In genomic region chr1:155153906-155154305, GRCm38 (mm10) we compare ENCODE assay signal across 23 mouse cellular contexts.
"Had no signal": no experiment of that assay in that cellular context is flagged by ENCODE, and none has a peak within 500 bp of the region (broad histone marks: within the 10 kb centered on the region; RNA-seq: fewer than 3 reads in every experiment).

No protein-coding gene starts in this region.

- H3K4me1 ChIP-seq: limb, embryonic 13.5 days; lung, embryonic 15.5 days; midbrain, embryonic 13.5 days; stomach, embryonic 15.5 days had no signal

- H3K27me3 ChIP-seq: limb, embryonic 13.5 days; liver, embryonic 12.5 days; lung, embryonic 15.5 days; megakaryocyte, embryonic 14.5 days; midbrain, embryonic 13.5 days; neural tube, embryonic 13.5 days; stomach, embryonic 15.5 days had no signal

- DNase-seq: kidney, adult 11 months; kidney, adult 9 months; kidney, postnatal 14 days; kidney, postnatal 4 days; liver; lung, adult 18-20 months; lung, postnatal 10 days; lung, postnatal 36 days; retina, postnatal 1 day; right cerebral cortex, postnatal 25 days; spleen, adult 18-20 months had no signal

- H3K36me3 ChIP-seq: limb, embryonic 10.5 days; limb, embryonic 13.5 days; liver, embryonic 12.5 days; liver, embryonic 15.5 days; lung, embryonic 15.5 days; midbrain, embryonic 10.5 days; midbrain, embryonic 13.5 days; neural tube, embryonic 13.5 days; stomach, embryonic 15.5 days had no signal

- ATAC-seq: liver, embryonic 12.5 days; midbrain, embryonic 13.5 days; midbrain, embryonic 16.5 days had no signal

- H3K4me3 ChIP-seq: limb, embryonic 10.5 days; limb, embryonic 13.5 days; liver, embryonic 12.5 days; liver, embryonic 15.5 days; lung, embryonic 15.5 days; megakaryocyte, embryonic 14.5 days; midbrain, embryonic 10.5 days; midbrain, embryonic 13.5 days; myocyte; neural tube, embryonic 13.5 days; stomach, embryonic 15.5 days had no signal

- H3K9ac ChIP-seq: limb, embryonic 13.5 days; liver, embryonic 12.5 days; liver, embryonic 15.5 days; lung, embryonic 15.5 days; midbrain, embryonic 13.5 days; neural tube, embryonic 13.5 days; stomach, embryonic 15.5 days had no signal

- H3K4me2 ChIP-seq: limb, embryonic 13.5 days; liver, embryonic 12.5 days; liver, embryonic 15.5 days; lung, embryonic 15.5 days; midbrain, embryonic 13.5 days; neural tube, embryonic 13.5 days; stomach, embryonic 15.5 days had no signal

- H3K9me3 ChIP-seq: limb, embryonic 10.5 days; limb, embryonic 13.5 days; liver, embryonic 12.5 days; liver, embryonic 15.5 days; lung, embryonic 15.5 days; midbrain, embryonic 10.5 days; midbrain, embryonic 13.5 days; neural tube, embryonic 13.5 days; stomach, embryonic 15.5 days had no signal

- H3K27ac ChIP-seq: limb, embryonic 10.5 days; limb, embryonic 13.5 days; liver, embryonic 12.5 days; liver, embryonic 15.5 days; lung, embryonic 15.5 days; midbrain, embryonic 10.5 days; midbrain, embryonic 13.5 days; neural tube, embryonic 13.5 days; stomach, embryonic 15.5 days had no signal
